Mouse (Mus musculus) ZHBTc4 (cell line): ENCODE measurements around the gene Tmem104.
A peak's percentile ranks its signal among the peaks of the same experiment; 100 is the strongest.

Source experiments
- DNase-seq: peaks from one replicate; pipeline ENCODE4 v3.0.0-alpha.2; 2011; ENCODE audit warnings: low read depth, low spot score

Tmem104 gene

DNA sequence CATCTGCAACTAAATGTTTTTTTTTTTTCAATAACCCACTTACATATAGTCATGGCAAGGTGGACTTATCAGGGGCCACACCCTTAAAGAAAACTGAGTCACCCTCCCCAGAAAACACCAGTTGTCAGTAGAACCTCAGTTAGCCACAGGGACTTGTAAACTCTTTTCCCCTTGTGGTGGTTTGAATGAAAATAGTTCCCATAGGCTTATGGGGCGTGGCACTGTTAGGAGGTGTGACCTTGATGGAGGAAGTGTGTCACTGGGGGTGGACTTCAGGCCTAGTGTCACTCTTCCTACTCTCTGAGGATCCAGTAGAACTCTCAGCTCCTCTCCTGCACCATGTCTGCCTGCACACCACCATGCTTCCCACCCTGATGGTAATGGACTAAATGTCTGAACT, 92.4 kb downstream of the Tmem104 start:
- DNase-seq = peak; percentile 85

DNA sequence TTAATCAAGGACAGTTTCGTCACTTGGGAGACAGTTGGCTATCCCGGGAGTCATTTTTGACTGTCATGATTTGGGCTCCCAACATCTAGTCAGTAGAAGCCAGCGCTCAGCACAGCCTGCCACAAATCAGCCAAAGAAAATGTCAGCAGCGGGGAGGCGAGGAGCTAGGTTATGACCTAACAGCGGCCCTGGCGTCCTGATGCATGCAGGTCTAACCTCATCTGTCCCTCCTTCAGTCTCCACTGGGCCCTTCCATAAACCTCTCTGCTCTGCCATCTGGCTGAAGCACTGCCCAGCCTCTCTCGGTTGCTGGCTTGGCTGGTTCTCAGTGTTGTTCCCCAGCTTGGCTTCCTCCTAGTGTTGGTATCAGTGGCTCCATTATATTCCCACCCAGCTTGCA, 95.0 kb downstream of the Tmem104 start:
- DNase-seq = no peak

DNA sequence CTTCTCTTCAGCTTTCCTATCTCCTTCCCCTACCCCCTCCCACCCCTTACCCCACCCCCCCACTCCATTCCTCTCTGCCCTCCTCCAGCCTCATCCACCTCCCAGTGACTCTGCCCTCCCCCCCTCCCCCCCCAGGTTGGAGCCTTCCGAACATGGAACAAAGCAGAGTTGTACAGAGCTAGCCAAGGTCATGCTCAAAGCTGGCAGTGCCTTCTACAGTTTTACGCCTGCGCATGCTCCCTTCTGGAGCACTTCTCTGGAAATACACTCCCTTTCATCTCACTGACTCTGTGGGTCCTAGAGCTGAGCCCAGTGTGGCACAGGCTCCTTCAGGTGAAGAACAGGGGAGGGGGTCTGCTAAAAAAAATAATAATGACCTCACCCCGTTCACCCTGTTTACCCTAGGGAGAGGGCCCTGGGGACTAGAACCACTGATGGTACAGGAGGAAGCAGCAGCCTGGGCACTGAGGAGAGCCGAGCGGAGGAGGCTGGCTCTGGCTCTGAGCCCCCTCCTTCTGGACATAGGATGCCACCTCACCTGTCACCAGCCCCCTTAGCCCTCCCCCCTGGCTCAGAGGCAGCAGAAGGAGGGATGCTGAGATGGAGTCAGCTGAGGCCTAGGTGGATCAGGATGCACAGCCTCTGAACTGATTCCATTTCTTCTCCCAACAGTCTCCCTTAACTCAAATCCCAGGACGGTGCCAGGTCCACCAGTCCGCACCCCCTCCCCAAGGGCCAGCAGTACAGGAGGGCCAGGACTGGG, 95.6 kb downstream of the Tmem104 start:
- no peak for DNase-seq

DNA sequence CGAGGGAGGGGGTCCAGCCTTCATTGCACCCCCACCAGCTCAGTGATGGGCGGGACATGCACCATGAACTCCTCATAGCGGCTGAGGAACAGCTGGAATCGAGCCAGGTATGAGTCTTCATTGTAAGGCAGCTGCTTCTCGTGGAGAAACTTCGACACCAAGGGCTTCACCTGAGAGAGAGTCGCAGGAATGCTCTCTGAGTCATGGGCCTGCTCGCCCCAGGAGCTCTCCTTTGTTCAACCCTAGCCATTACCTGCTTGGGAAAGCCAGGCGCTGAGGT, 96.1 kb downstream of the Tmem104 start:
- DNase-seq = no peak

DNA sequence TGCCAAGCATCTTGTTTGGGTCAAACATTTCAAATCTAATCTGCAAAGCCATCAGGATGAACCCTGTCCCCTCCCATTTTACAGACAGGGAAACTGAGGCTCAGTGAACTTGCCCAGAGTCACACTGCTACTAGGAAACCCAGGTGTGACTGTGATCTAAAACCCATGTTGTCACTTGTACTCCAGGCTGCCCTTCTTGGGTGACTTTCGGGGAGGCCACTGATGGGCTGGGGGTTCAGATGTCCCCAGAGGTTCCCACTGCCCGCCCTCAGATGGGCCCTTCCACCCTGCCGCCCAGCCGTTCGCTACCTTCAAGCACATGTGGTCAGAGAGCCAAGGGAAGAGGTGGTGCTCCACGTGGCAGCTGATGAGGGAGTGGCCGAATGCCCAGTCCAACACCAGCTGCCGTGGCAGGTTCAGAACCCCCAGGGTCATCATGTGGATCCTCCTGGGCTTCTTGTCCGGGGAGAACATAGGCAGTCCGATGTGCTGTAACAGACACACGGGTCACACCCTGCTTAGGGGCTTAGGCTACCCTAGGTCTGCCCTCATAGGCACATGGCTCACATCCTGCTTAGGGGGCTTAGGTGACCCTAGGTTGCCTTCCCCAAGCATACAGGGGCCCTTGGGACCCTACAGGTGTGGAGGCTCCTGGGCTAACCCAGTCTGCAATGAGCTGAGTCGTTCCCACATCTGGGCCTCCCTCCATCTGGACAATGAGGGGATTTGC, 96.8 kb downstream of the Tmem104 start:
- no peak for DNase-seq

DNA sequence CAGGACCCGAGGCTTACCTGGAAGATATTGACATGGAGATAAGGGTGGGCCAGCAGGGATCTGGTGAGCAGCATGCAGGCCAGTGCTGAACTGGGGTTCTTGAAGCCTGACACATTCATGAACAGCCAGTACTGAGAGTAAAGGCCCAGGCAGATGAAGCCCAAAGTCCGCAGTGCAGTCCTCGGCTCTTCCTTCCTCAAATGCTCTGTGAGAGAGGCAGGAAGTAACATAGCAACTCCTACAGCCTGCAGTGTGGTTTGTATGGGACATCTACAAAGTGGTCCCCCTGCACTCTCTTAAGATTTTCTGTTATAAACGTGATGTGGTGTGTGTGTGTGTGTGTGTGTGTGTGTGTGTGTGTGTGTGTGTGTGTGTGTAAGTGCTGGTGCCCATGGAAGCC, 98.0 kb downstream of the Tmem104 start:
- no peak for DNase-seq

DNA sequence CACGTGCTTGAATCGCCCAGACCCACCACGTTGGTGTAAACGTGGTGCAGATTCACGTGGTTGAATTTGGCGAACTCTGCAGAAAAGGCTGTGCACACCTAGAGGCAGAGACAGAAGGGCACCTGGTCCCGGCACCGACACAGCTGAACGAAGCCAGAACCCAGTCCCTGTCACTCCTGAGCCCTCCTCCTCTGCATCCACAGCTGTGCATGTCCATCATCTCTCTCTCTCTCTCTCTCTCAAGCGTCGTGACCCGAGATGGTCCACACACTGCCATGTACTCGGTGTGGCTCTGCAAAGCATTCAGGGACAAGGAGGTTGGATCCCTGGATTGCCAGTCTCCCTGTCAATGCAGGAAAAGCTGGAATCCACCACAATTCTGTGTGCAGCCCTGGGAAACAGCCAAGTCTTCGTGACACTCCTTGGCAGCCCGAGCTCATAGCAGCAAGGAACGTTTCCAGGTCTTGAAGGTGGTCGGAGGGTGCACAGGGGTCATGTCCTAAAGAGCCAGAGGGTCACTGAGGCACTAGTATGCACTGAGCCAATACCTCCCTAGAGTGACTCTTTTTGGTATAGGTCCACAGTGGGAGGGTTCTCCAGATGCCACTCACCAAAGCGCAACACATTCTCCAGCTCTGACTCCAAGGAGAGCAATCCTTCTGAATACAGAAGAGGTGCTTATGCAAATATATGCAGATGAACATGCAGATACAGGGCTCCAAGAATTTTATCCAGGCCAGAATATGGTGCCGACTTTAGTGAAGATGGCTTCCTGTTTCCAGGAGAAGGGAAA, 99.1 kb downstream of the Tmem104 start:
- no peak for DNase-seq

DNA sequence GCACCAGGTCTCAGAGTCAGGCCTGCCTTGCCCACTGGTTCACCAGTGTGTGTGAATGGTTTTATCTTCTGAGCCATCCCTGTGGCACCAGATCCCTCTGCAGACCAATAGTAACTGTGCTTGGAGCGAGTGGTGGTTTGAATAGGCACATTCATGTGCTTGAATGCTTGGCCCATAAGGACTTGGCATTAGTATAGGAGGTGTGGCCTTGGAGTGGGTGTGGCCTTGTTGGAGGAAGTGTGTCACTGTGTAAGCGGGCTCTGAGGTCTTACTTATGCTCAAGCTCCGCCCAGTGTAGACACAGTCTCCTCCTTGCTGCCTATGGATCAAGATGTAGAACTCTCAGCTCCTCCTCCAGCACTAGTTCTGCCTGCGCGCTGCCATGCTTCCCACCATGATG, 100.1 kb downstream of the Tmem104 start:
- peak; percentile 94 for DNase-seq

DNA sequence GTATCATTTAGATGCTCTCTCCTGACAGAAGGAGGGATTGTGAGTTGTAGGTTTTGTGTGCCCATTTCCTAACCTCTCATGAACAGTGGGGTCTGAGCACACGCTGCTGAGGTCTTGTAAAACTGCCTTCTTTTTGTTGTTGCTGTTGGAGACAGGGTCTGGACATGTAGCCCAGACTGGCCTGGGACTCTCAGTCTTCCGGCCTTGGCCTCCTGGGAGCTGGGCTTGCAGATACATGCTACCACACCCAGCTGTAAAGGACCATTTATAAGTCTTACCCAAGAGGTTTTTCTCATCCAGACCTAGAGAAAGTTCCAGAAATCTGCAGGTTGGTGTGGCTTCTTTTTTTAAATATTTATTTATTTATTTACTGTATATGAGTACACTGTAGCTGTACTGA, 101.0 kb downstream of the Tmem104 start:
- DNase-seq = no peak

DNA sequence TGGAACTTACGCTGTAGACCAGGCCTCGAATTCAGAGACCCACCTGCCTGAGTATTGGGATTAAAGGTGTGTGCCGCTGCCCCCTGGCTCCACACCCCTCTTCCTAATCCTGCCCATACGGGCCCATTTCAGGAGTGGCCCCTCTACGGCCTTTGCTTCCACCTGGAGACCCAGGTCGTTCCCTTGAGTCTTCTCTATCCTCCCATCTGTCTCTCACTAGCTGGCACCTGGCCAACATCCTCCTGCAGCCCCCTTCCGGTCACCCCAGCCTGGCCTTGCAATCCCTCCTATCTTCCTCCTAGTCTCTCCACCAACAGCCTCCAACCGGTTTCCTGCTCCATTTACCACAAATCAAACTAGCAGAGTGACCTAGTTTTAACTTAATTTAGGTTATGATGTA, 102.6 kb downstream of the Tmem104 start:
- DNase-seq = no peak

DNA sequence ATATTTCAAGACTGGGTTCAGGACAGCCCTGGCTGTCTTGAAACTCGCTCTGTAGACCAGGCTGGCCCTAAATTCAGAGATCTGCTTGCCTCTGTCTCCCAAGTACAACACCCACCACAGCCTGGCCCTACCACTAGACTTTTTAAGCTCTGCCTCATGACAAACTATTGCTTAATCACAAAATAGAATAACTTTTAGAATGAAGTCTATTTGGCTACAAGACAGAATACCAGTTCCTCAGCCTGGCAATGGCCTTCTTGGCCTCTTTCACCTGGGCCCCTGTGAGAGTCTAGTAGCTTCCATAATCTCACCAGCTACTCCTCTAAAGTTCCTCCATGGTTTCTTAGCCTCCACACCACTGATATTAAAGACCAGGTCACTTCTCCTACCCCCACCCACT, 103.0 kb downstream of the Tmem104 start:
- DNase-seq = no peak

DNA sequence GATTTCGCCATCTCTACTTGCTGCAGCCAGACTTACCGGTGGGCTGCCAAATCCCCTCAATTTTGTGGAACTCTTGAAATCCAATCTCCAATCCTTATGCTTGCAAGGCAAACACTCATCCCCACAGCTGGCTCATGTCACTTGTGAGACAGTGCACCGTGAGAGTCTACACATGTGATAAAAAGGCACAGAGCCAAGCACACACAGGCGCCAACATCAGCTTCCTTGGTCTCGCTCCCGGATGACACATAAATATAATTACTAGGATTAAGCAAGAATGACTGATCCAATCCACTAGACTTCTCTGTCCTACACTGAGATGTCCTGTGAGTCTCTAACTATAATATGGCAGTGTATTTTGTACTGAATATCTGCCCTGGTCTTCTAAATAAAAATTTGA, 103.6 kb downstream of the Tmem104 start:
- DNase-seq = no peak

DNA sequence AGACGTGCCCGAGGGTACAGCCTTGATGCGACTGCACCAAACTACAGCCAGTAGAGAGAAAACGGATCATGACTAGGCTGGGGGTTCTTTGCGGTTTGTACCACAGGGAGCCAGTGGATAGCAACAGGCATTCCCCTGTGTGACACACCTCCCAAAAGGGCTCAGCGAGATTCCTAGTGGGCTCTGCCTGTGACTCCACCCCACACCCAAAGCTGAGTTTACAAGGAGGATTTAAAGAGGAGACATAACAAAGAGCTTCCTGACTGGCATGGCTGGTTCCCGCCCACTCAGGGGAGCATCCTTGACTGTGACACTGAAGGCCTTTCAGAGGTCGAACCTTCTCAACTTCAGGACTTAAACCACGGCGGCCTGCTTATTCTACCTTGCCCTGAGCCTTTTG, 104.2 kb downstream of the Tmem104 start:
- peak; percentile 81 for DNase-seq

DNA sequence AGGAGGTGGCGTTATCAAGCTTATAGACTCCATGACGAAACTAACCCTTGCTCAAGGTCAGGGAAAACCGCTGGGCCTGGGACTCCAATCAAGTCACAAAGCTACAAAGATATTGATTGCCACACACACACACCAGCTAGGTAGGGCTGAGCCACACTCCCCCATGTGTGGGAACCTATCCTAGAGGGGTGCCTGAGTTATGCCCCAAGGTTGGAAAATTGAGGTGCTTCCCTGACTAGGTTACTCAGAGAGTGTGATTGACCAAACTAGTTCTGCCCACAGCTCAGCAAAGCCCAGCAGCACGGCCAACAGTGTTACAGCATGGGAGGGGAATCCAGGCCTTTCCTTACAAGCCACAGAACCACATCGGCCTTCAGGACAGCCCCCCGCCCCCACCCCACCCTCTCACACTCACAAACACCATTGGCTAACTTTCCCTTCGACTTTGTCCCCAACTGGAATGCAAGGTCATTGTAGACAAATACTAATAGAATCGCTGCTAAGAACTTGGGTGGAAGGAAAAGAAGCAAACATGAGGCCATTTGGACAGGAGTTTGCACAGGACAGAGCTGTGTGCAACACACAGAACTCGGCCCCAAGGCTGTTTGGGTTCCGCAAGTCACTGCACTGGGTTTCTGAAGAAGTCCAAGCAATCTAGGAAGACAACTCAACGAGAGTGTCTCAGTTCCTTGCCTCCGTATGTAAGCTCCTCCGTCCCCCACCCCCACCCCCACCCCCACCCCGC, 105.5 kb downstream of the Tmem104 start:
- DNase-seq = peak; percentile 86

DNA sequence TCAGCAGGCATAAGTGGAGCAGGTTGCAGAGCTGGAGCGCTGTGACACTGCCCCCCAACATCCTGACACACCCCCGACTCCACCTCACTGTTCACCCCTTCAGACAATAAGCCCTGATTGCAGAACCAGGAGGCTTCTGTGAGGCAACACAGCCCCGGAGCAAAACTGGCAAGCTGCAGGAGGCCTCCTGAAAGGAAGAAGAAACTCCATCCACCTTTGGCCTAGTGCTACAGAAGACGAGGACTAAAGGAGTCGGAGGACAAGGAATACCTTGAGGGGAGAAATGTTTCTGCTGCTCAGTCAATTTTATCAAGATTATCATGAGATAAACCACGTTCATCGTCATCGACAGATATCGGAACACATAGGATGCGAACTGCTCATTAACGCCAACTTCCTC, 108.7 kb downstream of the Tmem104 start:
- DNase-seq = no peak
